Mouse (Mus musculus) kidney, embryonic 16.5 days (tissue): ENCODE data around the gene Slit1. TPM values are rescaled to one million over a fixed set of nuclear protein-coding genes. Genes with fewer than 3 reads are reported as not detected.

Experiments
- ATAC-seq: fragments of 200-750 bp; cut with Nextera tagmentation; 2 replicates; pipeline ENCODE4 v1.8.0; 2017; ENCODE audit warnings: moderate TSS enrichment; ENCODE audit not compliant: low FRiP score, low TSS enrichment
- H3K27ac ChIP-seq: fragments of 300-500 bp; sonication (generic); 2 replicates; pipeline ENCODE4 v1.5.1; 2014; ENCODE audit warnings: low read length
- H3K27me3 ChIP-seq: fragments of 300-500 bp; sonication (generic); 2 replicates; pipeline ENCODE4 v1.6.1; 2014; ENCODE audit warnings: low read length, control low read depth, mixed read lengths; ENCODE audit not compliant: insufficient read depth
- H3K36me3 ChIP-seq: fragments of 300-500 bp; sonication (generic); 2 replicates; pipeline ENCODE4 v1.6.1; 2014; ENCODE audit warnings: low read length, control low read depth, mixed read lengths; ENCODE audit not compliant: insufficient read depth
- H3K4me1 ChIP-seq: fragments of 300-500 bp; sonication (generic); 2 replicates; pipeline ENCODE4 v1.6.1; 2014; ENCODE audit warnings: low read length, control low read depth, mixed read lengths; ENCODE audit not compliant: insufficient read depth
- H3K4me2 ChIP-seq: fragments of 300-500 bp; sonication (generic); replicated peaks from 2 replicates; pipeline ENCODE4 v1.6.1; 2014; ENCODE audit warnings: low read depth, low read length
- H3K4me3 ChIP-seq: fragments of 300-500 bp; sonication (generic); 2 replicates; pipeline ENCODE4 v1.5.1; 2014; ENCODE audit warnings: mild to moderate bottlenecking, low read length
- H3K9ac ChIP-seq: fragments of 300-500 bp; sonication (generic); replicated peaks from 2 replicates; pipeline ENCODE4 v1.6.1; 2014; ENCODE audit warnings: low read length
- H3K9me3 ChIP-seq: fragments of 300-500 bp; sonication (generic); 2 replicates; pipeline ENCODE4 v1.6.1; 2016; ENCODE audit warnings: low read length, control low read depth
- WGBS: fragments of 180-500 bp; shearing (Covaris S2); extraction: QIAGEN DNeasy Blood & Tissue Kit; methylation state at CpG from one replicate; pipeline ENCODE4 v1.1.7; 2014; 5-methylcytosine and 5-hydroxymethylcytosine counted together
- polyA plus RNA-seq: library from polyadenylated mRNA; unstranded; fragments of >200 nt; fragmentation: Nextera tagmentation; extraction: Ambion mirVana; gene quantifications from 2 replicates; pipeline ENCODE4 v1.2.1, GENCODE M21; 2015

Slit1 gene
- polyA plus RNA-seq, 1 experiment from 2014 or later, result 6.4 TPM

- 70% methylated on average over 6 of the region's 6 CpGs for WGBS
- peaks cover 3% of the 10 kb centered on the region; the same call in 1 of the 2 replicates for H3K4me1 ChIP-seq
- ATAC-seq, result no peak
Observed at GRCm38 (mm10) chr19:41695046-41695445, 48.4 kb downstream of the Slit1 start.

GRCm38 (mm10) chr19:41694610-41695009 is 48.9 kb downstream of the Slit1 start:
- 81% methylated on average over 9 of the region's 9 CpGs for WGBS
- Histone ChIP-seq H3K9ac (no peak overlapping the region), H3K4me1 (peaks cover 3% of the 10 kb centered on the region; the same call in 1 of the 2 replicates), H3K9me3 (no peaks in the 10 kb centered on the region), H3K27ac (no peak overlapping the region), H3K4me3 (no peak overlapping the region), H3K4me2 (no peak overlapping the region), H3K36me3 (no peaks in the 10 kb centered on the region), H3K27me3 (no peaks in the 10 kb centered on the region)
- no peak for ATAC-seq

More at GRCm38 (mm10) chr19:41695046-41695445, 48.4 kb downstream of the Slit1 start:
- H3K4me3 ChIP-seq, result no peak overlapping the region
- H3K9me3 ChIP-seq, result no peaks in the 10 kb centered on the region
- no peak overlapping the region for H3K9ac ChIP-seq
- H3K27me3 ChIP-seq, result no peaks in the 10 kb centered on the region
- H3K27ac ChIP-seq, result no peak overlapping the region
- no peak overlapping the region for H3K4me2 ChIP-seq
- H3K36me3 ChIP-seq, result no peaks in the 10 kb centered on the region

- no peak for ATAC-seq
- no peak overlapping the region for H3K27ac ChIP-seq
- H3K9ac ChIP-seq, result no peak overlapping the region
- no peaks in the 10 kb centered on the region for H3K36me3 ChIP-seq
- WGBS, result 54% methylated on average over 5 of the region's 5 CpGs
- H3K4me3 ChIP-seq, result no peak overlapping the region
- H3K4me2 ChIP-seq, result no peak overlapping the region
- peaks cover 3% of the 10 kb centered on the region; the same call in 1 of the 2 replicates for H3K4me1 ChIP-seq
- H3K9me3 ChIP-seq, result no peaks in the 10 kb centered on the region
- H3K27me3 ChIP-seq, result no peaks in the 10 kb centered on the region
Observed at GRCm38 (mm10) chr19:41693727-41694126, 49.7 kb downstream of the Slit1 start.

- Histone ChIP-seq H3K4me3 (no peak overlapping the region), H3K27me3 (no peaks in the 10 kb centered on the region), H3K9ac (no peak overlapping the region), H3K9me3 (no peaks in the 10 kb centered on the region), H3K4me2 (no peak overlapping the region), H3K27ac (no peak overlapping the region), H3K4me1 (no peaks in the 10 kb centered on the region), H3K36me3 (no peaks in the 10 kb centered on the region)
- 72% methylated on average over 10 of the region's 10 CpGs for WGBS
- ATAC-seq, result no peak
Observed at GRCm38 (mm10) chr19:41690064-41690463, 53.4 kb downstream of the Slit1 start.

- no peak for ATAC-seq
- H3K27me3 ChIP-seq, result no peaks in the 10 kb centered on the region
- no peak overlapping the region for H3K4me3 ChIP-seq
Observed at GRCm38 (mm10) chr19:41688251-41688650, 55.2 kb downstream of the Slit1 start.

GRCm38 (mm10) chr19:41687836-41688235 is 55.6 kb downstream of the Slit1 start:
- H3K36me3 ChIP-seq, result no peaks in the 10 kb centered on the region
- 0 out of 2 replicates have a peak, but pooled peaks have one; percentile 15 for ATAC-seq
- H3K9me3 ChIP-seq, result no peaks in the 10 kb centered on the region
- 60% methylated on average over 8 of the region's 8 CpGs for WGBS
- no peaks in the 10 kb centered on the region for H3K27me3 ChIP-seq
- no peak overlapping the region for H3K4me2 ChIP-seq
- no peaks in the 10 kb centered on the region for H3K4me1 ChIP-seq
- H3K9ac ChIP-seq, result no peak overlapping the region
- H3K27ac ChIP-seq, result no peak overlapping the region
- no peak overlapping the region for H3K4me3 ChIP-seq

More at GRCm38 (mm10) chr19:41688251-41688650, 55.2 kb downstream of the Slit1 start:
- WGBS, result 46% methylated on average over 13 of the region's 13 CpGs
- no peak overlapping the region for H3K9ac ChIP-seq
- H3K36me3 ChIP-seq, result no peaks in the 10 kb centered on the region
- no peaks in the 10 kb centered on the region for H3K9me3 ChIP-seq
- H3K4me1 ChIP-seq, result no peaks in the 10 kb centered on the region
- no peak overlapping the region for H3K4me2 ChIP-seq
- no peak overlapping the region for H3K27ac ChIP-seq

- Histone ChIP-seq H3K4me2 (no peak overlapping the region), H3K9me3 (no peaks in the 10 kb centered on the region), H3K27ac (no peak overlapping the region), H3K4me3 (no peak overlapping the region), H3K36me3 (no peaks in the 10 kb centered on the region), H3K9ac (no peak overlapping the region), H3K4me1 (no peaks in the 10 kb centered on the region), H3K27me3 (no peaks in the 10 kb centered on the region)
- no peak for ATAC-seq
- 89% methylated on average over 2 of the region's 2 CpGs for WGBS
Observed at GRCm38 (mm10) chr19:41686194-41686593, 57.3 kb downstream of the Slit1 start.

- Histone ChIP-seq H3K4me2 (no peak overlapping the region), H3K4me1 (no peaks in the 10 kb centered on the region), H3K9me3 (no peaks in the 10 kb centered on the region), H3K27me3 (no peaks in the 10 kb centered on the region), H3K4me3 (no peak overlapping the region), H3K9ac (no peak overlapping the region), H3K27ac (no peak overlapping the region), H3K36me3 (no peaks in the 10 kb centered on the region)
- 84% methylated on average over 13 of the region's 13 CpGs for WGBS
- no peak for ATAC-seq
Observed at GRCm38 (mm10) chr19:41685453-41686086, 57.9 kb downstream of the Slit1 start.

GRCm38 (mm10) chr19:41684874-41685273 is 58.6 kb downstream of the Slit1 start:
- no peak for ATAC-seq
- Histone ChIP-seq H3K4me2 (no peak overlapping the region), H3K4me3 (no peak overlapping the region), H3K27ac (no peak overlapping the region), H3K27me3 (no peaks in the 10 kb centered on the region), H3K9me3 (no peaks in the 10 kb centered on the region), H3K4me1 (no peaks in the 10 kb centered on the region), H3K36me3 (no peaks in the 10 kb centered on the region), H3K9ac (no peak overlapping the region)
- WGBS, result 56% methylated on average over 1 of the region's 1 CpGs

- Histone ChIP-seq H3K36me3 (no peaks in the 10 kb centered on the region), H3K4me3 (no peak overlapping the region), H3K9ac (no peak overlapping the region), H3K27me3 (no peaks in the 10 kb centered on the region), H3K4me2 (no peak overlapping the region), H3K4me1 (peaks cover 2% of the 10 kb centered on the region; the same call in 1 of the 2 replicates), H3K27ac (no peak overlapping the region), H3K9me3 (no peaks in the 10 kb centered on the region)
- 86% methylated on average over 1 of the region's 1 CpGs for WGBS
- no peak for ATAC-seq
Observed at GRCm38 (mm10) chr19:41683951-41684350, 59.5 kb downstream of the Slit1 start.
